Mouse (Mus musculus): ENCODE data around the gene Slc29a4. TPM values are rescaled to one million over a fixed set of nuclear protein-coding genes. Genes with fewer than 3 reads are reported as not detected.

Slc29a4 gene
- polyA plus RNA-seq, 1 experiment from 2014 or later, result 15.7 TPM

DNA sequence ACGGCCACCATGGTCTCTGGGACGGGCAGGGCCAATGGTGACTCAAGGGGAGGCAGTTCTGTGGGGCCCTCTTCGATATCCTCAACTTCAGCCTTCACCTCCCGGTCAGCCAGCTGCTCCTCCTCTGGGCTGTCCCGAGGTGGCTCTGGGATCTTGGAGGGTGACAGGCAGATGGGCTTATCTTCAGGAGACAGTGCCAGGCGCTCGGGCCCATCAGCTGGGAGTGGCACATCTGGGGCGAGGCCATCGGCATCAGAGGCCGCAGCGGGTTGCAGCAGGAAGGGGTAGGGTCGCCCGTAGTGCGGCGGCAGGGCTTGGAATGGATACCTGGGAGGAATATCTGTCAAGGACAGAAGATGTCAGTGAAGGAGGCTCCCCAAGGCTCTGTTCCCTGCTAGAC, 79.7 kb downstream of the Slc29a4 start:
- H3K27me3 ChIP-seq, result no peaks in the 10 kb centered on the region
- ATAC-seq (ENCODE audit: insufficient number of reproducible peaks, insufficient read depth, low FRiP score, low TSS enrichment), result no peak
- H3K4me2 ChIP-seq (replicated peaks), result no peak overlapping the region
- no peaks in the 10 kb centered on the region for H3K9me3 ChIP-seq
- H3K27ac ChIP-seq, result no peak overlapping the region
- H3K4me1 ChIP-seq, result peaks cover 10% of the 10 kb centered on the region; the same call in 1 of the 2 replicates
- H3K9ac ChIP-seq, result no peak overlapping the region
- 91% methylated on average over 15 of the region's 15 CpGs for WGBS
- peaks cover 90% of the 10 kb centered on the region for H3K36me3 ChIP-seq
- H3K4me3 ChIP-seq, result no peak overlapping the region

Other genes with a start within 250 kb of the Slc29a4 start
- gene Ap5z1, start 228.6 kb upstream of the Slc29a4 start, polyA plus RNA-seq (2016; fragmentation: Nextera tagmentation; extraction: Ambion mirVana), result 10.8 and 12.4 TPM in 2 replicates
- 0.17 and 0.36 TPM in 2 replicates for gene Papolb, start 162.4 kb upstream of the Slc29a4 start, polyA plus RNA-seq (2016; fragmentation: Nextera tagmentation; extraction: Ambion mirVana)
- gene Radil, start 141.4 kb upstream of the Slc29a4 start, polyA plus RNA-seq (2016; fragmentation: Nextera tagmentation; extraction: Ambion mirVana), result 6.4 and 6.9 TPM in 2 replicates
- gene Mmd2, start 83.7 kb upstream of the Slc29a4 start, polyA plus RNA-seq (2016; fragmentation: Nextera tagmentation; extraction: Ambion mirVana), result 5.1 and 6.0 TPM in 2 replicates
- gene Wipi2, start 64.8 kb upstream of the Slc29a4 start, polyA plus RNA-seq (2016; fragmentation: Nextera tagmentation; extraction: Ambion mirVana), result 67.2 and 73.4 TPM in 2 replicates
- 61.0 and 65.5 TPM in 2 replicates for gene Tnrc18, start 125.2 kb downstream of the Slc29a4 start, polyA plus RNA-seq (2016; fragmentation: Nextera tagmentation; extraction: Ambion mirVana)
- gene Fbxl18, start 202.9 kb downstream of the Slc29a4 start, polyA plus RNA-seq (2016; fragmentation: Nextera tagmentation; extraction: Ambion mirVana), result 14.6 and 16.5 TPM in 2 replicates
- gene Actb, start 214.2 kb downstream of the Slc29a4 start, polyA plus RNA-seq (2016; fragmentation: Nextera tagmentation; extraction: Ambion mirVana), result 13,963 and 14,730 TPM in 2 replicates

Data from embryonic facial prominence, embryonic 12.5 days (tissue).